Mouse (Mus musculus): Measurements from ENCODE around the gene Ano1.

DNA sequence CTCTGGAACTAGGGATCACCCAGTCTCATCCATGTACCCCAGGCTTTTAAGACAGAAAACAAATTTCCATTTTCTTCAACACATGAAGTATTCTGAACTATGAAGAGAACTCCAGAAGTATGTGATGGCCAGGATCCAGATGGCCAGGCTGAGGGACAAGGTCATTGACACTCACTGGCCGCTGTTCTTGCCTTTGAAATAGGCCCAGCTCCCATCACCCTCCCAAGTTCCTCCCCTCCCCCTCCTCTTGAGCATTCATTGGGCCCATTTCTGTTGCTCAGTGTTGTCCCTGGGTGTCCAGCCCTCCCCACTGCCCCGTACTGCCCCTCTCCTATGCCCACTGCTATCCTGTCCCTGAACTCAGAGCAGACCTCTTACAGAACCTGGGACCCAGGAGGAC lies 2.9 kb upstream of the Ano1 start:
- TF ChIP-seq POLR2A (IDR thresholded peaks at IDR 0.05; ENCODE audit: extremely low read depth, insufficient read depth, low read length) = no peak
- no peak for TF ChIP-seq CTCF (IDR thresholded peaks at IDR 0.05; ENCODE audit: low read depth, low read length)

Data from liver, adult 2 months (tissue).